10 mouse cellular contexts compared by ENCODE assay signal in the genomic region with DNA sequence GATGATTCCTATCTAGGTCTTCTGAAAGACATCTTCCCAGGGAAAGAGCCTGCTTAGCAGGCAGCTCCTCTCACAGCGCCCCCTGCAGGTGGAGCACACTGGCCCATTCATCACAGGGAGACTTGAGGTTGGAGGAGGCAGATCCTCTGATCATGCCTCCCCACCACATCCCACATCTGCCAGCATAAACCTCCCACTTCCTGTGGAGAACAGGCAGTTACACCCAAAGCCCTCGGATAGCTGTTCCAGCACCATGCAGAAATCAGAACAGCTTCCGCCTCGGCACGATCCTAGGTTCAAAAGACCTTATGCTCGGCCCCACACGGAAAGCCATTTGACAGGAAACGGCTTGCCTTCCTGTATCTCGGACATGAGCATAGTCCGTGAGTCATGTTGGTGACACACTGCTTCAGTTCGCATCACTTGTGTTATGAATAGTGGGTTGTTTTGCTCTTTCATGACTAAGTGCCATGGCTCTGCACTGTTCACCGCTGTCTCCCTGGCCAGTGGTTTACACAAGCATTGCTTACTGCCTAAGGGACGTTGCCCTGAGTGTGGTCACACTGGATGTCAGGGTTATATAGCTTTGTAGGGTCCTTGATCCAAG.
A peak's percentile ranks its signal among the peaks of the same experiment; 100 is the strongest.
DNase-seq lines count a peak whose midpoint lies in the region; ATAC-seq and TF ChIP-seq lines count a peak whose summit lies in the region.
"Had no signal": no experiment of that assay in that cellular context is flagged by ENCODE, and none has a peak within 500 bp of the region (broad histone marks: within the 10 kb centered on the region; RNA-seq: fewer than 3 reads in every experiment).

No protein-coding gene starts in this region.

- no peaks in the 10 kb centered on the region for H3K9me3 ChIP-seq in hindbrain, postnatal 0 days (ENCODE audit: low read length)
- H3K9me3 ChIP-seq in hindbrain, embryonic 10.5 days = no peaks in the 10 kb centered on the region
- no peaks in the 10 kb centered on the region for H3K9me3 ChIP-seq in hindbrain, embryonic 11.5 days (ENCODE audit: control insufficient read depth, low read length)
- H3K9me3 ChIP-seq: limb, embryonic 10.5 days had no signal

- H3K79me3 ChIP-seq in C2C12 (ENCODE audit: low read depth) = no peaks in the 10 kb centered on the region

- H3K27ac ChIP-seq in hindbrain, postnatal 0 days = no peak overlapping the region
- no peak overlapping the region for H3K27ac ChIP-seq in hindbrain, embryonic 10.5 days
- H3K27ac ChIP-seq in hindbrain, embryonic 11.5 days (ENCODE audit: low read depth, low read length) = no peak overlapping the region
- H3K27ac ChIP-seq: hindbrain, embryonic 14.5 days had no signal

- H3K9ac ChIP-seq in hindbrain, postnatal 0 days (replicated peaks; ENCODE audit: low read length) = no peak overlapping the region
- no peak overlapping the region for H3K9ac ChIP-seq in hindbrain, embryonic 11.5 days (ENCODE audit: low read depth, low read length)
- H3K9ac ChIP-seq: hindbrain, embryonic 14.5 days had no signal

- DNase-seq in hindbrain, postnatal 0 days (ENCODE audit: low spot score) = no peak
- no peak for DNase-seq in hindbrain, embryonic 10.5 days (ENCODE audit: low spot score)
- DNase-seq in adrenal gland, postnatal 36 days = peak; percentile 25 to 38
- DNase-seq in lung, postnatal 10 days = peak; percentile 55
- no peak for DNase-seq in left cerebral cortex, postnatal 36 days (ENCODE audit: low spot score in 2 of 2)
- no peak for DNase-seq in hindbrain, embryonic 11.5 days (ENCODE audit: low spot score)

- WGBS in hindbrain, postnatal 0 days = 92% methylated on average over 13 of the region's 13 CpGs
- 86% methylated on average over 13 of the region's 13 CpGs for WGBS in hindbrain, embryonic 10.5 days
- WGBS in hindbrain, embryonic 11.5 days = 84% methylated on average over 13 of the region's 13 CpGs

- H3K36me3 ChIP-seq in hindbrain, postnatal 0 days (ENCODE audit: insufficient read depth, low read length) = peaks cover 9% of the 10 kb centered on the region
- peaks cover 65% of the 10 kb centered on the region for H3K36me3 ChIP-seq in hindbrain, embryonic 10.5 days
- peaks cover 19% of the 10 kb centered on the region for H3K36me3 ChIP-seq in C2C12 (ENCODE audit: control insufficient read depth, insufficient read depth)
- H3K36me3 ChIP-seq in hindbrain, embryonic 11.5 days (ENCODE audit: control insufficient read depth, insufficient read depth, low read length) = no peaks in the 10 kb centered on the region

- H3K79me2 ChIP-seq in C2C12 (ENCODE audit: control insufficient read depth, insufficient read depth) = no peaks in the 10 kb centered on the region

- ATAC-seq in hindbrain, postnatal 0 days = no peak
- ATAC-seq in megakaryocyte-erythroid progenitor cell, adult 5-6 weeks (replicated peaks; ENCODE audit: low FRiP score, low TSS enrichment, poor library complexity, severe bottlenecking) = no peak
- ATAC-seq in hindbrain, embryonic 11.5 days (ENCODE audit: low FRiP score) = no peak

- H3K4me1 ChIP-seq in hindbrain, postnatal 0 days (ENCODE audit: insufficient read depth, low read length) = no peaks in the 10 kb centered on the region
- peaks cover 10% of the 10 kb centered on the region for H3K4me1 ChIP-seq in hindbrain, embryonic 10.5 days (replicated peaks)
- H3K4me1 ChIP-seq in hindbrain, embryonic 11.5 days (replicated peaks; ENCODE audit: control insufficient read depth, insufficient read depth, low read length) = no peaks in the 10 kb centered on the region; the same call in 1 of the 2 replicates

- TF ChIP-seq CTCF in hindbrain, postnatal 0 days (IDR thresholded peaks at IDR 0.05; ENCODE audit: low read depth) = peak; percentile 53
- peak; percentile 32 for TF ChIP-seq CTCF in C2C12 (IDR thresholded peaks at IDR 0.05; ENCODE audit: control insufficient read depth, insufficient read depth, insufficient read length)

- H3K4me2 ChIP-seq in hindbrain, postnatal 0 days (ENCODE audit: low read depth, low read length) = no peak overlapping the region
- no peak overlapping the region for H3K4me2 ChIP-seq in hindbrain, embryonic 11.5 days (replicated peaks; ENCODE audit: low read depth, low read length)
- H3K4me2 ChIP-seq: hindbrain, embryonic 14.5 days had no signal

- no peak overlapping the region for H3K4me3 ChIP-seq in hindbrain, postnatal 0 days (ENCODE audit: low read length)
- H3K4me3 ChIP-seq in hindbrain, embryonic 10.5 days = no peak overlapping the region
- H3K4me3 ChIP-seq in C2C12 (ENCODE audit: insufficient read depth, poor library complexity, severe bottlenecking) = no peak overlapping the region
- H3K4me3 ChIP-seq in hindbrain, embryonic 11.5 days (ENCODE audit: low read depth, low read length) = no peak overlapping the region
- H3K4me3 ChIP-seq: limb, embryonic 10.5 days had no signal

- no peak overlapping the region for H3ac ChIP-seq in C2C12 (ENCODE audit: control insufficient read depth, insufficient read length, low read depth)

- H3K27me3 ChIP-seq in hindbrain, postnatal 0 days (ENCODE audit: insufficient read depth, low read length) = no peaks in the 10 kb centered on the region
- no peaks in the 10 kb centered on the region for H3K27me3 ChIP-seq in hindbrain, embryonic 10.5 days (ENCODE audit: insufficient read depth, poor library complexity, severe bottlenecking)
- H3K27me3 ChIP-seq in C2C12 (ENCODE audit: control insufficient read depth, insufficient read depth, insufficient read length) = no peaks in the 10 kb centered on the region
- H3K27me3 ChIP-seq in hindbrain, embryonic 11.5 days (ENCODE audit: control insufficient read depth, insufficient read depth, low read length) = no peaks in the 10 kb centered on the region; the same call in 1 of the 2 replicates

- intact Hi-C loops in left cerebral cortex, postnatal 36 days (cut with DNase I) = no loop called here

TF ChIP-seq in C2C12, 6 proteins besides CTCF, POLR2A, EP300 and RAD21:
- TF ChIP-seq MYOD1 (IDR thresholded peaks at IDR 0.05; ENCODE audit: control insufficient read depth, insufficient read length, low read depth) (no peak), MYOG (IDR thresholded peaks at IDR 0.05; ENCODE audit: control insufficient read depth, extremely low read depth, insufficient read length) (no peak), USF1 (IDR thresholded peaks at IDR 0.05; ENCODE audit: low read depth) (no peak), MAX (IDR thresholded peaks at IDR 0.05) (no peak), CEBPB (IDR thresholded peaks at IDR 0.05; ENCODE audit: low read depth) (no peak), FOSL1 (IDR thresholded peaks at IDR 0.05; ENCODE audit: insufficient read depth, low read length, poor library complexity, severe bottlenecking) (no peak)

Comparison
In these comparisons a context has a peak if more than half of its experiments do, and no peak if none do; other contexts are left out.
1. DNase-seq: peak in adrenal gland, postnatal 36 days (2 of 2) and lung, postnatal 10 days (single experiment); none in hindbrain, postnatal 0 days (single experiment), hindbrain, embryonic 10.5 days (single experiment), left cerebral cortex, postnatal 36 days (0 of 2) and hindbrain, embryonic 11.5 days (single experiment).